ENCODE assay signal across 23 mouse cellular contexts in the genomic region with DNA sequence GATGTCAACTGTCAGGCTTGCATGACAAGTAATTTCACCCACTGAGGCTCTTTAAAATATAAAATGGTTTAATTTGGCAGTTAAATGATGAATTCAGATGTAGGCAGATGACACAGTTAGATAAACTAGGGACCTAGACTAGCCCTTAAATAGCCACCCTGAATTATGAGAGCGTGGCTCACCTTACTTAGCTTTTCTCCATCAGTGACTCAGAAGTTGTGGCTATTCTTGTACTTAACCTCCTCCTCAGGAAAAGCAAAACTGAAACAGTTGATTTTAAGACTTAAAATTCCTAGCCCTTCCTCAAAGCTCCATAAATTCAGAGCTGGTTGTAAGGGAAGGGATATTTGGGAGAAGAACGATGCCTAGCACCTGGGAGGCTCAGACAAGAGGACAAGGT.
"Had no signal": no experiment of that assay in that cellular context is flagged by ENCODE, and none has a peak within 500 bp of the region (broad histone marks: within the 10 kb centered on the region; RNA-seq: fewer than 3 reads in every experiment).

No protein-coding gene starts in this region.

- H3K27ac ChIP-seq: heart, adult 2 months; hindbrain, embryonic 10.5 days; hindbrain, embryonic 12.5 days; hindbrain, embryonic 14.5 days; intestine, embryonic 15.5 days; layer of hippocampus, adult 2 months; left cerebral cortex, adult 2 months; limb, embryonic 10.5 days; limb, embryonic 12.5 days; liver, embryonic 13.5 days had no signal

- ATAC-seq: hindbrain, embryonic 16.5 days; inflammation-experienced regulatory T-cells, adult 6 months; intestine, embryonic 15.5 days had no signal

- H3K27me3 ChIP-seq: hindbrain, embryonic 12.5 days; intestine, embryonic 15.5 days; limb, embryonic 12.5 days; liver, embryonic 13.5 days had no signal

- H3K4me2 ChIP-seq: heart, embryonic 11.5 days; hindbrain, embryonic 12.5 days; hindbrain, embryonic 14.5 days; intestine, embryonic 15.5 days; limb, embryonic 12.5 days; liver, embryonic 11.5 days; liver, embryonic 13.5 days had no signal

- H3K9ac ChIP-seq: hindbrain, embryonic 12.5 days; hindbrain, embryonic 14.5 days; intestine, embryonic 15.5 days; limb, embryonic 12.5 days; liver, embryonic 13.5 days had no signal

- H3K36me3 ChIP-seq: hindbrain, embryonic 10.5 days; hindbrain, embryonic 12.5 days; intestine, embryonic 15.5 days; limb, embryonic 10.5 days; limb, embryonic 12.5 days; liver, embryonic 13.5 days had no signal

- DNase-seq: gastrocnemius, postnatal 14 days; heart, adult 2 months; heart, postnatal 10 days; heart, postnatal 4 days; kidney, adult 11 months; kidney, adult 8-10 months; kidney, postnatal 10 days; kidney, postnatal 25 days; kidney, postnatal 4 days; liver; liver, embryonic 13.5 days had no signal

- H3K9me3 ChIP-seq: hindbrain, embryonic 10.5 days; hindbrain, embryonic 12.5 days; intestine, embryonic 15.5 days; limb, embryonic 10.5 days; limb, embryonic 12.5 days; liver, embryonic 13.5 days had no signal

- H3K4me1 ChIP-seq: hindbrain, embryonic 10.5 days; hindbrain, embryonic 12.5 days; intestine, embryonic 15.5 days; limb, embryonic 10.5 days had no signal

- H3K4me3 ChIP-seq: heart, adult 2 months; hindbrain, embryonic 10.5 days; hindbrain, embryonic 12.5 days; intestine, embryonic 15.5 days; layer of hippocampus, adult 2 months; left cerebral cortex, adult 2 months; limb, embryonic 10.5 days; limb, embryonic 12.5 days; liver, embryonic 13.5 days had no signal
